Mouse (Mus musculus): ENCODE measurements around the gene Plagl2. TPM values are rescaled to one million over a fixed set of nuclear protein-coding genes. Genes with fewer than 3 reads are reported as not detected.

Plagl2 gene
- polyA plus RNA-seq, 1 experiment from 2014 or later: 10.8 TPM

GRCm38 (mm10) chr2:153213351-153213750 lies 27.9 kb downstream of the Plagl2 start:
- H3K36me3 ChIP-seq: peaks cover 28% of the 10 kb centered on the region
- no peaks in the 10 kb centered on the region for H3K27me3 ChIP-seq
- ATAC-seq: no peak
- no peaks in the 10 kb centered on the region for H3K4me1 ChIP-seq (replicated peaks)
- no peaks in the 10 kb centered on the region for H3K9me3 ChIP-seq
- 90% methylated on average over 4 of the region's 4 CpGs for WGBS
- H3K4me3 ChIP-seq (replicated peaks): no peak overlapping the region
- H3K9ac ChIP-seq (replicated peaks): no peak overlapping the region
- no peak overlapping the region for H3K27ac ChIP-seq
- no peak overlapping the region for H3K4me2 ChIP-seq (replicated peaks)

- WGBS: 94% methylated on average over 5 of the region's 5 CpGs
These were observed 29.8 kb downstream of the Plagl2 start for GRCm38 (mm10) chr2:153211451-153211850.

GRCm38 (mm10) chr2:153209286-153209685 lies 31.9 kb downstream of the Plagl2 start:
- no peaks in the 10 kb centered on the region for H3K4me1 ChIP-seq (replicated peaks)
- no peak overlapping the region for H3K9ac ChIP-seq (replicated peaks)
- no peak overlapping the region for H3K4me3 ChIP-seq (replicated peaks)
- WGBS: 95% methylated on average over 5 of the region's 5 CpGs
- H3K4me2 ChIP-seq (replicated peaks): no peak overlapping the region
- no peaks in the 10 kb centered on the region for H3K9me3 ChIP-seq
- no peak overlapping the region for H3K27ac ChIP-seq
- H3K36me3 ChIP-seq: peaks cover 68% of the 10 kb centered on the region
- no peak for ATAC-seq
- H3K27me3 ChIP-seq: no peaks in the 10 kb centered on the region

More at GRCm38 (mm10) chr2:153211451-153211850, 29.8 kb downstream of the Plagl2 start:
- Histone ChIP-seq H3K9me3 (no peaks in the 10 kb centered on the region), H3K36me3 (peaks cover 46% of the 10 kb centered on the region), H3K4me2 (replicated peaks) (no peak overlapping the region), H3K27me3 (no peaks in the 10 kb centered on the region), H3K4me1 (replicated peaks) (no peaks in the 10 kb centered on the region), H3K9ac (replicated peaks) (no peak overlapping the region), H3K4me3 (replicated peaks) (no peak overlapping the region), H3K27ac (no peak overlapping the region)
- ATAC-seq: no peak

- no peak overlapping the region for H3K4me2 ChIP-seq (replicated peaks)
- 95% methylated on average over 2 of the region's 2 CpGs for WGBS
These were observed 33.1 kb downstream of the Plagl2 start for GRCm38 (mm10) chr2:153208149-153208548.

GRCm38 (mm10) chr2:153202766-153203165 lies 38.5 kb downstream of the Plagl2 start:
- no peak for ATAC-seq
- peaks cover 89% of the 10 kb centered on the region for H3K36me3 ChIP-seq

More at GRCm38 (mm10) chr2:153208149-153208548, 33.1 kb downstream of the Plagl2 start:
- Histone ChIP-seq H3K36me3 (peaks cover 77% of the 10 kb centered on the region), H3K4me1 (replicated peaks) (no peaks in the 10 kb centered on the region), H3K9me3 (no peaks in the 10 kb centered on the region), H3K4me3 (replicated peaks) (no peak overlapping the region), H3K27me3 (no peaks in the 10 kb centered on the region), H3K27ac (no peak overlapping the region), H3K9ac (replicated peaks) (no peak overlapping the region)
- no peak for ATAC-seq

GRCm38 (mm10) chr2:153199114-153199513 lies 42.1 kb downstream of the Plagl2 start:
- Histone ChIP-seq H3K36me3 (peaks cover 84% of the 10 kb centered on the region), H3K27ac (no peak overlapping the region), H3K4me2 (replicated peaks) (no peak overlapping the region), H3K9me3 (no peaks in the 10 kb centered on the region), H3K27me3 (no peaks in the 10 kb centered on the region), H3K9ac (replicated peaks) (no peak overlapping the region), H3K4me1 (replicated peaks) (peaks cover 3% of the 10 kb centered on the region; the same call in 1 of the 2 replicates), H3K4me3 (replicated peaks) (no peak overlapping the region)
- 91% methylated on average over 2 of the region's 2 CpGs for WGBS
- ATAC-seq: no peak

More at GRCm38 (mm10) chr2:153202766-153203165, 38.5 kb downstream of the Plagl2 start:
- 81% methylated on average over 1 of the region's 1 CpGs for WGBS
- Histone ChIP-seq H3K27ac (no peak overlapping the region), H3K9ac (replicated peaks) (no peak overlapping the region), H3K4me3 (replicated peaks) (no peak overlapping the region), H3K9me3 (no peaks in the 10 kb centered on the region), H3K4me1 (replicated peaks) (peaks cover 3% of the 10 kb centered on the region; the same call in 1 of the 2 replicates), H3K27me3 (no peaks in the 10 kb centered on the region), H3K4me2 (replicated peaks) (no peak overlapping the region)

- Histone ChIP-seq H3K9ac (replicated peaks) (no peak overlapping the region), H3K36me3 (peaks cover 81% of the 10 kb centered on the region), H3K4me3 (replicated peaks) (no peak overlapping the region), H3K27ac (no peak overlapping the region), H3K4me1 (replicated peaks) (peaks cover 3% of the 10 kb centered on the region; the same call in 1 of the 2 replicates), H3K27me3 (no peaks in the 10 kb centered on the region), H3K4me2 (replicated peaks) (no peak overlapping the region), H3K9me3 (no peaks in the 10 kb centered on the region)
- 83% methylated on average over 5 of the region's 5 CpGs for WGBS
- no peak for ATAC-seq
These were observed 42.7 kb downstream of the Plagl2 start for GRCm38 (mm10) chr2:153198485-153198884.

GRCm38 (mm10) chr2:153194255-153194654 lies 47.0 kb downstream of the Plagl2 start:
- ATAC-seq: no peak
- Histone ChIP-seq H3K4me2 (replicated peaks) (no peak overlapping the region), H3K27me3 (no peaks in the 10 kb centered on the region), H3K9ac (replicated peaks) (no peak overlapping the region), H3K36me3 (peaks cover 87% of the 10 kb centered on the region), H3K4me3 (replicated peaks) (no peak overlapping the region), H3K9me3 (no peaks in the 10 kb centered on the region), H3K27ac (no peak overlapping the region), H3K4me1 (replicated peaks) (no peaks in the 10 kb centered on the region)
- 97% methylated on average over 3 of the region's 3 CpGs for WGBS

GRCm38 (mm10) chr2:153191242-153191641 lies 50.0 kb downstream of the Plagl2 start:
- Histone ChIP-seq H3K4me3 (replicated peaks) (no peak overlapping the region), H3K27me3 (no peaks in the 10 kb centered on the region), H3K9ac (replicated peaks) (no peak overlapping the region), H3K4me2 (replicated peaks) (no peak overlapping the region), H3K9me3 (no peaks in the 10 kb centered on the region), H3K36me3 (peaks cover 93% of the 10 kb centered on the region), H3K4me1 (replicated peaks) (no peaks in the 10 kb centered on the region), H3K27ac (no peak overlapping the region)
- no peak for ATAC-seq
- 82% methylated on average over 2 of the region's 2 CpGs for WGBS

- Histone ChIP-seq H3K27ac (no peak overlapping the region), H3K36me3 (peaks cover 99% of the 10 kb centered on the region)
These were observed 53.4 kb downstream of the Plagl2 start for GRCm38 (mm10) chr2:153187848-153188247.

GRCm38 (mm10) chr2:153186176-153186591 lies 55.0 kb downstream of the Plagl2 start:
- Histone ChIP-seq H3K36me3 (peaks cover 96% of the 10 kb centered on the region), H3K4me3 (replicated peaks) (no peak overlapping the region), H3K9ac (replicated peaks) (no peak overlapping the region), H3K27me3 (no peaks in the 10 kb centered on the region), H3K4me1 (replicated peaks) (no peaks in the 10 kb centered on the region), H3K4me2 (replicated peaks) (no peak overlapping the region), H3K27ac (no peak overlapping the region), H3K9me3 (no peaks in the 10 kb centered on the region)
- 90% methylated on average over 2 of the region's 2 CpGs for WGBS
- ATAC-seq: no peak

More at GRCm38 (mm10) chr2:153187848-153188247, 53.4 kb downstream of the Plagl2 start:
- no peak overlapping the region for H3K9ac ChIP-seq (replicated peaks)
- H3K4me1 ChIP-seq (replicated peaks): no peaks in the 10 kb centered on the region
- no peaks in the 10 kb centered on the region for H3K9me3 ChIP-seq
- no peak overlapping the region for H3K4me2 ChIP-seq (replicated peaks)
- H3K27me3 ChIP-seq: no peaks in the 10 kb centered on the region
- no peak overlapping the region for H3K4me3 ChIP-seq (replicated peaks)
- no peak for ATAC-seq
- WGBS: 96% methylated on average over 2 of the region's 2 CpGs

- Histone ChIP-seq H3K27ac (no peak overlapping the region), H3K9ac (replicated peaks) (no peak overlapping the region), H3K9me3 (no peaks in the 10 kb centered on the region), H3K4me2 (replicated peaks) (no peak overlapping the region), H3K27me3 (no peaks in the 10 kb centered on the region), H3K4me1 (replicated peaks) (no peaks in the 10 kb centered on the region), H3K36me3 (peaks cover 51% of the 10 kb centered on the region), H3K4me3 (replicated peaks) (no peak overlapping the region)
- ATAC-seq: no peak
- 89% methylated on average over 3 of the region's 3 CpGs for WGBS
These were observed 61.3 kb downstream of the Plagl2 start for GRCm38 (mm10) chr2:153179961-153180360.
